Mouse (Mus musculus): ENCODE measurements around the gene Slc12a6. TPM values are rescaled to one million over a fixed set of nuclear protein-coding genes. Genes with fewer than 3 reads are reported as not detected.

Gene Slc12a6
- polyA plus RNA-seq, 1 experiment from 2014 or later, result 16.9 TPM

DNA sequence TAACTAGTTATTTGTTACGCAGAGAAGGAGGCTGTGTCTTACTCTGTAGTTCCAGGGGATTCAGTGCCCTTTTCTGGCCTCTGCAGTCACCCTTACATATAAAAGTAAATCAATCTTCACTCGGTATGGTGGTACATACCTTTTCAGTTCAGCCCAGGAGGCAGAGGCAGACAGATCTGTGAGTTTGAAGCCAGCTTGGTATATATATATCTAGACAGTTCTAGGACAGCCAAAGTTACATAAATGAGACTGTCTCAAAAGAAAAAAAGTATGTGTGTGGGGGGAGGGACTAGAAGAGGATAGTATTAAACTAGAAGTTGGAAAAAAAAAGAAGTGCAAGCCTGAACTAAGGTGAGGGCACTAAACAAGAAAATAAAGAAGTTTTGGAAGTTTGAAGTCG lies 82.6 kb downstream of the Slc12a6 start:
- Histone ChIP-seq H3K9ac (no peak overlapping the region), H3K36me3 (peaks cover 49% of the 10 kb centered on the region), H3K9me3 (no peaks in the 10 kb centered on the region), H3K27me3 (no peaks in the 10 kb centered on the region), H3K4me3 (no peak overlapping the region), H3K4me1 (replicated peaks) (no peaks in the 10 kb centered on the region), H3K4me2 (no peak overlapping the region), H3K27ac (replicated peaks) (no peak overlapping the region)
- 94% methylated on average over 3 of the region's 3 CpGs for WGBS
- no peak for ATAC-seq (ENCODE audit: low FRiP score, low read depth)

GRCm38 (mm10) chr2:112353685-112354455 lies 88.2 kb downstream of the Slc12a6 start:
- WGBS, result 91% methylated on average over 7 of the region's 7 CpGs
- H3K4me3 ChIP-seq, result no peak overlapping the region
- peaks cover 81% of the 10 kb centered on the region for H3K36me3 ChIP-seq
- no peaks in the 10 kb centered on the region for H3K4me1 ChIP-seq (replicated peaks)
- no peak overlapping the region for H3K9ac ChIP-seq
- H3K9me3 ChIP-seq, result no peaks in the 10 kb centered on the region
- ATAC-seq (ENCODE audit: low FRiP score, low read depth), result no peak
- H3K27me3 ChIP-seq, result no peaks in the 10 kb centered on the region
- no peak overlapping the region for H3K4me2 ChIP-seq
- no peak overlapping the region for H3K27ac ChIP-seq (replicated peaks)

GRCm38 (mm10) chr2:112359611-112360010 lies 94.0 kb downstream of the Slc12a6 start:
- Histone ChIP-seq H3K4me2 (no peak overlapping the region), H3K27ac (replicated peaks) (no peak overlapping the region), H3K27me3 (no peaks in the 10 kb centered on the region), H3K9ac (no peak overlapping the region), H3K9me3 (no peaks in the 10 kb centered on the region), H3K4me1 (replicated peaks) (no peaks in the 10 kb centered on the region), H3K36me3 (peaks cover 90% of the 10 kb centered on the region), H3K4me3 (no peak overlapping the region)
- WGBS, result 86% methylated on average over 2 of the region's 2 CpGs
- ATAC-seq (ENCODE audit: low FRiP score, low read depth), result no peak

DNA sequence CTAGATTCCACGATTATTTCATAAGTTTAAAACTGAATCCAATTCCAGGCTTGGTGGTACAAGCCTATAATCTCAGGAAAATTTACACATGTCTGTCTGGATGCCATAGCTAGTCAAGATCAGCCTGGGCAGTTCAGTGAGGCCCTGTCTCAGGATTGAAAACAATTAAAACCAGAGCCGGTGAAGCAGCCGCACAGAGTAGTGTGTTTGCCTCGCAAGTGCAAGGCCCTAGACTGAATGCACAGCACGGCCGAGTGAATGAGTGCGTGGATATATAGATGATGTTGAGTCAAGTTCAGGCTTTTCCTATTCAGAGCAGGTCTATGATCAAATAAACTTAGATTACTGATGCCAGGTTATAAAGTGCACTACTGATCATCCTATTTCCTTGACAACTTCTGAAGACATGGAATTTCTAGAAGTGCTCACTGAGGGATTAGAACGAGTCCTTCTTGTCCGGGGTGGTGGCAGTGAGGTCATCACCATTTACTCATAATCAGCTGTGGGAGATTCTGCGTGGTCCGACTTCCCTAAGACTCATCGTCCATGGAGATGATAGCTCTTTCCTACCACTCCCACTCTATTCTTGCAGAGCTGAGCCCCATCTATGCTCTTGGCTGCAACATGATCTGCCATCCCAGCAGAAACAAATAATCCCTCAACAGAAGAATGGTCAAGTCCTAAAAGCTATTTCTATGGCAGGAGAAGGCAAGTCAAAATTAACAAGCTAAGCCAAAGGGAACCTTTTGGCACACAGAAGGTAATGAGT lies 94.6 kb downstream of the Slc12a6 start:
- WGBS, result 91% methylated on average over 12 of the region's 12 CpGs
- Histone ChIP-seq H3K9me3 (no peaks in the 10 kb centered on the region), H3K4me1 (replicated peaks) (no peaks in the 10 kb centered on the region), H3K4me3 (no peak overlapping the region), H3K4me2 (no peak overlapping the region), H3K36me3 (peaks cover 88% of the 10 kb centered on the region), H3K27ac (replicated peaks) (no peak overlapping the region), H3K27me3 (no peaks in the 10 kb centered on the region), H3K9ac (no peak overlapping the region)
- no peak for ATAC-seq (ENCODE audit: low FRiP score, low read depth)

- Histone ChIP-seq H3K27me3 (no peaks in the 10 kb centered on the region), H3K4me3 (no peak overlapping the region), H3K9me3 (no peaks in the 10 kb centered on the region), H3K36me3 (peaks cover 82% of the 10 kb centered on the region), H3K4me1 (replicated peaks) (no peaks in the 10 kb centered on the region), H3K27ac (replicated peaks) (no peak overlapping the region), H3K9ac (no peak overlapping the region), H3K4me2 (no peak overlapping the region)
- no peak for ATAC-seq (ENCODE audit: low FRiP score, low read depth)
- 81% methylated on average over 2 of the region's 2 CpGs for WGBS
Measured at GRCm38 (mm10) chr2:112360781-112361169, 95.2 kb downstream of the Slc12a6 start.

- WGBS, result 20% methylated on average over 15 of the region's 15 CpGs
- no peaks in the 10 kb centered on the region for H3K27me3 ChIP-seq
- H3K36me3 ChIP-seq, result peaks cover 20% of the 10 kb centered on the region
- peak; percentile 57 for ATAC-seq (ENCODE audit: low FRiP score, low read depth)
- no peak overlapping the region for H3K27ac ChIP-seq (replicated peaks)
- H3K9me3 ChIP-seq, result no peaks in the 10 kb centered on the region
- peak overlapping the region; percentile 75 for H3K9ac ChIP-seq
- H3K4me3 ChIP-seq, result peak overlapping the region; percentile 90
- H3K4me2 ChIP-seq, result peak overlapping the region; percentile 86
- peaks cover 20% of the 10 kb centered on the region for H3K4me1 ChIP-seq (replicated peaks)
Measured at GRCm38 (mm10) chr2:112367222-112367621, 101.6 kb downstream of the Slc12a6 start.

GRCm38 (mm10) chr2:112367726-112368673 lies 102.4 kb downstream of the Slc12a6 start, which contains the start of gene Emc4:
Emc4 (minus strand) TSS chr2:112368027.
- H3K27me3 ChIP-seq, result no peaks in the 10 kb centered on the region
- WGBS, result 2% methylated on average over 46 of the region's 46 CpGs
- peaks cover 16% of the 10 kb centered on the region for H3K36me3 ChIP-seq
- H3K27ac ChIP-seq (replicated peaks), result peak within 1 kb of the TSS; percentile 92
- H3K4me3 ChIP-seq, result peak within 1 kb of the TSS; percentile 90
- H3K9ac ChIP-seq, result peak within 1 kb of the TSS; percentile 75
- no peaks in the 10 kb centered on the region for H3K9me3 ChIP-seq
- peak; percentile 92 for ATAC-seq (ENCODE audit: low FRiP score, low read depth)
- peak within 1 kb of the TSS; percentile 86 for H3K4me2 ChIP-seq
- peaks cover 20% of the 10 kb centered on the region for H3K4me1 ChIP-seq (replicated peaks)

DNA sequence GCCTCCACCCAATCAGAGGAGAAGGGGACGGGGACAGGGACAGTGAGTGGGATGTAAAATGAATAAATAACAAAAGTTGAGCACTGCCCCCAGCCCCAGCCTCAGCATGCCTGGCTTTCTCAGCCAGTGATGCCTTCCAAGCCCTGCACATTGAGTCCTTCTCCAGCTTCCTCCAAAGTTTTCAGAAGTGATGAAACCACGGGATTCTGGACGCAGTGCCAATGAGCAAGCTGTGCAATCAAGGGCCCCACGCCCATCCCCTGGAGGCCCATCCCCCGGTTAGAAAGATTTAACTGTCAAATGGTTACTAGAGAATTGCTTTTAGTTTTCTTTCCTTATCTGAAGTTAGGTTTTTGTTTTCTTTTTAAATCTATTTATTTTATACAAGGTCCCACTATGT lies 104.3 kb downstream of the Slc12a6 start:
- Histone ChIP-seq H3K27ac (replicated peaks) (no peak overlapping the region), H3K9ac (no peak overlapping the region), H3K27me3 (0 out of 2 replicates have a peak, but pooled peaks cover 5% of the 10 kb centered on the region), H3K4me2 (no peak overlapping the region), H3K4me1 (replicated peaks) (peaks cover 20% of the 10 kb centered on the region), H3K4me3 (no peak overlapping the region), H3K36me3 (no peaks in the 10 kb centered on the region), H3K9me3 (no peaks in the 10 kb centered on the region)
- WGBS, result 71% methylated on average over 5 of the region's 5 CpGs
- no peak for ATAC-seq (ENCODE audit: low FRiP score, low read depth)

DNA sequence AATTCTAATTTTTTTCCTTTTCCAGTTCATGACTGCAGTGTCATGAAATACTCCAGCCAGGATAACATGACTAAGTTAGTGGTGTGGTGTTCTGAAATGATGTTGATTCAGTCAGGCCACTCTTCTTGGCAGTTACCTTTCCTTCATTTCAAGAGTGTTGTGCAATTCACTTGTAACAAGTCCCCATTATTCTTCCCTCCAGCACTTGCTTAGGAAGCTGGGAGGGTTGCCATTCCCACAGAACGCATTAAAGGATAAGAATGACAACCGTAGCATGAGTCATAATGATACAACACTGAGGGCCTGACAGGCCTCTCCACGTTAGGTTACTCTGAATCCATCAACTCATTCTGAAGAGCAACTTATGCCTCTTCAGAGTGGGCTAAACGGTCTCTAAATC lies 107.5 kb downstream of the Slc12a6 start:
- WGBS, result 51% methylated on average over 4 of the region's 4 CpGs
- H3K4me3 ChIP-seq, result no peak overlapping the region
- H3K9ac ChIP-seq, result no peak overlapping the region
- H3K9me3 ChIP-seq, result no peaks in the 10 kb centered on the region
- no peak overlapping the region for H3K4me2 ChIP-seq
- no peaks in the 10 kb centered on the region for H3K36me3 ChIP-seq
- H3K27ac ChIP-seq (replicated peaks), result no peak overlapping the region
- ATAC-seq (ENCODE audit: low FRiP score, low read depth), result no peak
- H3K27me3 ChIP-seq, result peaks cover 7% of the 10 kb centered on the region; the same call in 1 of the 2 replicates
- peaks cover 7% of the 10 kb centered on the region; the same call in 1 of the 2 replicates for H3K4me1 ChIP-seq (replicated peaks)

DNA sequence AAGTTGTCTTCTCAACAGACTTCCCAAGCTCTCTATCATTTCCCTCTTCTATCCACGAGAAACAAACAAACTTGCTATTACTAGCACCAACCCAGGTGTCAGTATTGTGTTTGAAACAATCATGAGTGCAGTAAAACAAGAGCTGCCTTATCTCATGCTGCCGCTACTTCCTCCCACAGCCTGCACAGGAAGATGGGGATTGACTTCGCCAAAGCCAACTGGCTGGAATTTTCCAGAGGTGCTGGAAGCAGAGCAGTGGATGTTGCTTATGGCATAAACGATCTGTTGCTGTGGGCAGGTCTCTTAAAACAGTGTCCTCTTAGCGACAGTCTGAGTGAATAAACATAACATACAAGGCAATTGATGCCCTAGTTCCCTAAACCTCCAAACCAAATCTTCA lies 109.0 kb downstream of the Slc12a6 start:
- no peaks in the 10 kb centered on the region for H3K9me3 ChIP-seq
- no peak overlapping the region for H3K4me3 ChIP-seq
- 71% methylated on average over 5 of the region's 5 CpGs for WGBS
- H3K36me3 ChIP-seq, result no peaks in the 10 kb centered on the region
- no peak overlapping the region for H3K9ac ChIP-seq
- no peaks in the 10 kb centered on the region for H3K4me1 ChIP-seq (replicated peaks)
- H3K27ac ChIP-seq (replicated peaks), result no peak overlapping the region
- peaks cover 7% of the 10 kb centered on the region; the same call in 1 of the 2 replicates for H3K27me3 ChIP-seq
- no peak overlapping the region for H3K4me2 ChIP-seq
- ATAC-seq (ENCODE audit: low FRiP score, low read depth), result no peak

DNA sequence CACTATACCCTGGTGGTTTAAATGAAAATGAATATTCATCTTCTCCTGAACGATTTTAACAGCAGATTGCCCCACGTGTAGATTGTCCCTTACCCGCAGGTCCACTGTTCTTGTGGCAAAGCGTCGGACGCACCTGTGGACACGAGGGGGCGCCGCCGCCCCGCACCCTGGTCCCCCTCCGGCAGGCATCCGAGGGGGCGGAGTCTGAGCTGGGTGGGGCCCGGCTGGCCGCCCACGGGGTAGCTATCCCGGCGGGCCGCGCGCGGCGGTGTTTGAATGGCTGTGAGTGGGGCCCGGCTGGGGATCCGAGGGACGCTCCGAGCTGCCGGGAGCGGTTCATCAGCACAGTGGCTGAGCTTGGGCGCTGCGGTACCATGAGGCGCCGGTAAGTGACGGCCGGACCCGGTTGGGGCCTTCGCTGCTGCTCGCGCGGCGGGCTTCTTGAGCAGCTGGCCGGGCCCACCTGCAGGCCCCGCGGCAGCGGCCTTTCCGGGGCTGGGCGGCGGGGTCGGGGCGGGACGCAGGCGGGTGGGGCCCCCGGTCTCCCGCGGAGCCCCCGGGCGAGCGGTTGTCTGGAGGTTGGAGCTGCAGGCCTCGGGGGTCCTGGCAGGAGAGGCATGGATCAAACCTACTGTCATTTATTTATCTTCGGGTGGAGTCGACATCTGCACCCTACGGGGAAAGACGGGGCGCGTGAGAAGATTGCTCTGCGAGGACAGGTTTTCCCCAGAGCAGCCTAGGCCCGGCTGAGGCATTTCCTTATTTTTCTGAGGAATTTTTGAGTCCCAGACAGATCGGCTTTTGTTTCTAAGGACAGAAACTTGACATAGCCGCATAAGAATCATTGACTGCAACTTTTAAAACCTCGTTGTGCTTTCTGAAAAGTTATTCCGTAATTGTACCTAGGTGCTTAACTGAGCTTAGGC lies 113.6 kb downstream of the Slc12a6 start, which contains the start of gene Katnbl1:
Katnbl1 (plus strand) TSS at position 239 of the 926 bp plus-strand sequence.
- Histone ChIP-seq H3K9me3 (no peaks in the 10 kb centered on the region), H3K27me3 (peaks cover 7% of the 10 kb centered on the region; the same call in 1 of the 2 replicates), H3K9ac (peak within 1 kb of the TSS; percentile 96), H3K36me3 (no peaks in the 10 kb centered on the region), H3K27ac (replicated peaks) (peak within 1 kb of the TSS; percentile 85), H3K4me3 (peak within 1 kb of the TSS; percentile 98), H3K4me1 (replicated peaks) (peaks cover 20% of the 10 kb centered on the region), H3K4me2 (peak within 1 kb of the TSS; percentile 65)
- WGBS, result under 1% methylated on average over 71 of the region's 72 CpGs
- peak; percentile 99 for ATAC-seq (ENCODE audit: low FRiP score, low read depth)

Measured in hindbrain, embryonic 15.5 days (tissue).